Mouse (Mus musculus) hindbrain, embryonic 14.5 days (tissue): ENCODE measurements around the gene Arl5c. TPM values are rescaled to one million over a fixed set of nuclear protein-coding genes. Genes with fewer than 3 reads are reported as not detected.

Source experiments
- ATAC-seq: fragments of 200-750 bp; cut with Nextera tagmentation; 2 replicates; pipeline ENCODE4 v1.8.0; 2017; ENCODE audit warnings: moderate number of reproducible peaks, mild to moderate bottlenecking, moderate TSS enrichment, moderate library complexity; ENCODE audit not compliant: low FRiP score
- DNase-seq: peaks from one replicate; pipeline ENCODE4 v3.0.0-alpha.2; 2015; ENCODE audit warnings: low spot score
- H3K27ac ChIP-seq: fragments of 300-500 bp; sonication (generic); 2 replicates; pipeline ENCODE4 v1.5.1; 2014; ENCODE audit warnings: mild to moderate bottlenecking, moderate library complexity
- H3K27me3 ChIP-seq: fragments of 300-500 bp; sonication (generic); 2 replicates; pipeline ENCODE4 v1.6.1; 2014; ENCODE audit warnings: mild to moderate bottlenecking, low read length, mixed read lengths; ENCODE audit not compliant: control insufficient read depth, insufficient read depth
- H3K36me3 ChIP-seq: fragments of 300-500 bp; sonication (generic); replicated peaks from 2 replicates; pipeline ENCODE4 v1.6.1; 2014; ENCODE audit not compliant: control insufficient read depth, insufficient read depth
- H3K4me1 ChIP-seq: fragments of 300-500 bp; sonication (generic); replicated peaks from 2 replicates; pipeline ENCODE4 v1.6.1; 2014; ENCODE audit warnings: antibody characterized with exemption, low read length, mixed read lengths; ENCODE audit not compliant: control insufficient read depth, insufficient read depth
- H3K4me2 ChIP-seq: fragments of 300-500 bp; sonication (generic); replicated peaks from 2 replicates; pipeline ENCODE4 v1.6.1; 2014; ENCODE audit warnings: mild to moderate bottlenecking, moderate library complexity
- H3K4me3 ChIP-seq: fragments of 300-500 bp; sonication (generic); replicated peaks from 2 replicates; pipeline ENCODE4 v1.5.1; 2014; ENCODE audit warnings: mild to moderate bottlenecking, low read length
- H3K9ac ChIP-seq: fragments of 300-500 bp; sonication (generic); 2 replicates; pipeline ENCODE4 v1.6.1; 2014
- H3K9me3 ChIP-seq: fragments of 300-500 bp; sonication (generic); 2 replicates; pipeline ENCODE4 v1.6.1; 2016; ENCODE audit warnings: low read length; ENCODE audit not compliant: control insufficient read depth
- WGBS: fragments of 180-500 bp; shearing (Covaris S2); extraction: QIAGEN DNeasy Blood & Tissue Kit; methylation state at CpG from one replicate; pipeline ENCODE4 v1.1.7; 2014; 5-methylcytosine and 5-hydroxymethylcytosine counted together
- polyA plus RNA-seq: library from polyadenylated mRNA; unstranded; fragments of >200 nt; fragmentation: Nextera tagmentation; extraction: Ambion mirVana; gene quantifications from 2 replicates; pipeline ENCODE4 v1.2.1, GENCODE M21; 2014

Gene Arl5c
- polyA plus RNA-seq, 1 experiment from 2014 or later, result 11.0 TPM

DNA sequence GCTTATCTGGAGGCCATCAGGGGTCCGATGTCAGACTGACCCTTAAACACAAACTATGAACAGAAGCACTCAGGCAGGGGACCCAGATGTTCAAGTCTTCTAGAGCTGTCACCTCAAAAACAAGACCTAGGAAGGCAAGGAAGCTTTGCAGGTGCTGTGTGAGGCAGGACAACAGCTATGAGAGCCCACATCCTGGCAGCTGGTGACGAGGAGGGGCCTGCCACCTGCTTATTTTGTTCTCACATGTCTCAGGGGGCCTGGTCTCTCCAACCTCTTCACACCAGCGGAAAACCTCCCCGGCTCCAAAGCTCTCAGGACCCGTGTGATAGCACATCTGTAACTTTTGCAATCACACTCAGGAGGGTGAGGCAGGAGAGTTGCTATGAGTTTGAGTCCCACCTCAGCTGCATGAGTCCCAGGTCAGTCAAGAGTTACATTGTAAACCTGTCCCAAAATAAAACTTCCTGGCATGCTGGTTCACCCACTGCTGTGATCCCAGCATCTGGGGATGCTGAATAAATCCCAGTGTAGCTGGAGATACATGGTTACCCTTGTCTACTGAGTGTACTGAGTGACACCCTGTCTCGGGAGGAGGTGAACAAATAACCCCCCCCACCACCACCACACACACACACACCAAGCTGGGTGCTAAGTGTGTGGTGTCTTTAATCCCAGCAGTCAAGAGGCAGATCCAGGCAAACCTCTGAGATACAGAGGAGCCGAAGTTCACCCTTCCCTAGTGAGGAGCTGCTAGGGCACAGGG lies 4.6 kb upstream of the Arl5c start:
- H3K9me3 ChIP-seq, result no peaks in the 10 kb centered on the region
- no peak overlapping the region for H3K4me2 ChIP-seq
- 0 out of 2 replicates have a peak, but pooled peaks cover 3% of the 10 kb centered on the region for H3K4me1 ChIP-seq
- ATAC-seq, result no peak
- WGBS, result 48% methylated on average over 7 of the region's 7 CpGs
- no peak for DNase-seq
- H3K9ac ChIP-seq, result no peak overlapping the region
- H3K27ac ChIP-seq, result no peak overlapping the region
- H3K4me3 ChIP-seq, result no peak overlapping the region
- H3K27me3 ChIP-seq, result no peaks in the 10 kb centered on the region
- peaks cover 29% of the 10 kb centered on the region for H3K36me3 ChIP-seq

DNA sequence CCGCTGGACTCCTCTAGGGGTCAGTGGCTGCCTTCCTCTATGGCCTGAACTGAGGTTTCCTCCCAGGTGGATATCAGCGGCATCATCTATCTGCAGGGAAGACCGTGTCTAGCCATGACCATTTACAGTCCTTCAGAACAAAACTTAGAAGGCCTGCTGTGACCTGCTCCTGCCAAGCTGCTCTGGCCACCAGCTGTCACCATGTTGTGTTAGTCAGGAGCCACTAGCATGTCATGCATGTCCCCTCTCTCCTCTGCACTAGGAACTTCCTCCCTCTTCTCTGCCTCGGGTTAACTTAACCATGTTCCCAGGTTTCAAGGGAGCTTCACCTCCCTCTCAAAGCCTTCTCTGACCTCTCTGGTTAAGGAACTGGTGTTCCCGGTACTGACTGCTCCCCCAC lies 3.8 kb upstream of the Arl5c start:
- Histone ChIP-seq H3K9ac (no peak overlapping the region), H3K27ac (no peak overlapping the region), H3K36me3 (peaks cover 21% of the 10 kb centered on the region), H3K4me3 (no peak overlapping the region), H3K4me2 (no peak overlapping the region), H3K4me1 (peaks cover 11% of the 10 kb centered on the region), H3K9me3 (no peaks in the 10 kb centered on the region), H3K27me3 (0 out of 2 replicates have a peak, but pooled peaks cover 2% of the 10 kb centered on the region)
- ATAC-seq (no peak), DNase-seq (no peak)
- WGBS, result 69% methylated on average over 5 of the region's 5 CpGs

- WGBS, result 69% methylated on average over 7 of the region's 7 CpGs
- Histone ChIP-seq H3K9me3 (no peaks in the 10 kb centered on the region), H3K27ac (no peak overlapping the region), H3K4me2 (no peak overlapping the region), H3K4me3 (no peak overlapping the region), H3K27me3 (0 out of 2 replicates have a peak, but pooled peaks cover 9% of the 10 kb centered on the region), H3K36me3 (peaks cover 18% of the 10 kb centered on the region), H3K4me1 (peaks cover 14% of the 10 kb centered on the region), H3K9ac (no peak overlapping the region)
- no peak for DNase-seq
- ATAC-seq, result no peak
Observed at GRCm38 (mm10) chr11:97998898-97999608, 3.1 kb upstream of the Arl5c start.

GRCm38 (mm10) chr11:97998074-97998793 lies 2.3 kb upstream of the Arl5c start:
- no peak for DNase-seq
- H3K9ac ChIP-seq, result no peak overlapping the region
- WGBS, result 84% methylated on average over 11 of the region's 11 CpGs

DNA sequence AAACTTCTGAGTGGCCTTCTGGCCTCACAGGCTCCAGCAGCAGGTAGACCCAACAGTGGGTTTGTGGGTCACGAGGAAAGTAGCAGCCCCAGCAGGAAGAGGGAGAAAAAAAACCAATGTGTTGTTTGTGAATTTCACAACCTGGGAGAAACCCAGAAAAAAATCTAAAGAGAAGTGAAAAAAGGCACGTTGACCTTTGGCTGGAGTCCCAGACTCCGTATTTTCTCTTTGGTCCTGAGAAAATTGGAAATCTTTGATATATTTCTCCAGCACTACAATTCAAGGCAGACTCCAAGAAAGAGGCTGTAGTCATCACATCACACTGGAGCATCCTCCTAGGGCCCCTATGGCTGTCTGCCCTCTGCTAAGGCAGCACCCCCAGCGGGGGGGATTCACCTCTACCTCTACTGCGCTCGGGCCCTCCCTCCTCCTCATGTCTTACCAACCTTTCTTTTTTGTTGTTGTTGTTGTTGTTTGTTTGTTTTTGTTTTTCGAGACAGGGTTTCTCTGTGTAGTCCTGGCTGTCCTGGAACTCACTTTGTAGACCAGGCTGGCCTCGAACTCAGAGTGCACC lies 1.5 kb upstream of the Arl5c start:
- H3K9ac ChIP-seq, result no peak overlapping the region
- ATAC-seq (no peak), DNase-seq (no peak)
- peaks cover 8% of the 10 kb centered on the region for H3K36me3 ChIP-seq
- peaks cover 14% of the 10 kb centered on the region for H3K4me1 ChIP-seq
- H3K9me3 ChIP-seq, result no peaks in the 10 kb centered on the region
- 73% methylated on average over 8 of the region's 8 CpGs for WGBS
- H3K4me3 ChIP-seq, result no peak overlapping the region
- H3K4me2 ChIP-seq, result no peak overlapping the region
- no peak overlapping the region for H3K27ac ChIP-seq
- H3K27me3 ChIP-seq, result 0 out of 2 replicates have a peak, but pooled peaks cover 10% of the 10 kb centered on the region

More at GRCm38 (mm10) chr11:97998074-97998793, 2.3 kb upstream of the Arl5c start:
- Histone ChIP-seq H3K4me1 (peaks cover 14% of the 10 kb centered on the region), H3K27me3 (0 out of 2 replicates have a peak, but pooled peaks cover 10% of the 10 kb centered on the region), H3K36me3 (peaks cover 15% of the 10 kb centered on the region), H3K4me3 (no peak overlapping the region), H3K9me3 (no peaks in the 10 kb centered on the region), H3K4me2 (no peak overlapping the region), H3K27ac (no peak overlapping the region)
- ATAC-seq, result no peak

- Histone ChIP-seq H3K4me3 (no peak overlapping the region), H3K9ac (no peak overlapping the region), H3K27ac (no peak overlapping the region), H3K36me3 (0 out of 2 replicates have a peak, but pooled peaks cover 1% of the 10 kb centered on the region), H3K4me2 (no peak overlapping the region), H3K27me3 (0 out of 2 replicates have a peak, but pooled peaks cover 10% of the 10 kb centered on the region), H3K9me3 (no peaks in the 10 kb centered on the region), H3K4me1 (peaks cover 14% of the 10 kb centered on the region)
- ATAC-seq (no peak), DNase-seq (no peak)
- WGBS, result 75% methylated on average over 1 of the region's 1 CpGs
Observed at GRCm38 (mm10) chr11:97996691-97997090, 710 bp upstream of the Arl5c start.

DNA sequence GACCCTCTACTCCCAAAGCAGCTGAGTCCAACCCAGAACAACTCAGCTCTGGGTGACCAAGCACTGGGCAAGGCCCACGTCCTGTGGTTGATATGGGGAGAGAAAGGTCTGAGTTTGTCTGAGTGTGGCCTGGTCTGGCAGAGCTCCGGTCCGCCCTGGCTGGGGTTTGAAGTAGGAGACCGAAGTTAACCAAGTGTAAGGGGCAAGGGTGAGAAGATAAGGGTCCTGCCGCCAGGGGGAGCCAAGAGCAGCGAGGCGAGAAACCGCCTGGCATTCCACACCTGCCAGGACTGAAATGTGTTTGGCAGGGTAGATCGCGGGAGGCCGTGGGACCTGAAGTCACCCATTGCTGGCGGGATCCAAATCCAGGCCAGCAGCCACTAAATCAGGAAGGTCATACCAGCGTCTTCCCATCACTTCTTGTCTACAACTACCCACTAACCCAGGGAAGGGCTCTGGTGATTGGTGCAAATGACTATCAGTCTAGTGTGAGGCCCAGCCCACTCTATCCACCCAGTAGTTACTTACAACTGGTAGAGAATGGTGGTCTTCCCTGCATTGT lies 1.4 kb downstream of the Arl5c start:
- no peaks in the 10 kb centered on the region for H3K9me3 ChIP-seq
- H3K4me1 ChIP-seq, result peaks cover 25% of the 10 kb centered on the region
- no peak overlapping the region for H3K27ac ChIP-seq
- H3K4me3 ChIP-seq, result peak overlapping the region; percentile 28
- peak; percentile 61; the same call in 1 of the 2 replicates for ATAC-seq
- no peaks in the 10 kb centered on the region for H3K36me3 ChIP-seq
- H3K27me3 ChIP-seq, result 0 out of 2 replicates have a peak, but pooled peaks cover 10% of the 10 kb centered on the region
- WGBS, result 4% methylated on average over 13 of the region's 13 CpGs
- 0 out of 2 replicates have a peak overlapping the region, but pooled peaks have one; percentile 48 for H3K9ac ChIP-seq
- DNase-seq, result no peak
- H3K4me2 ChIP-seq, result peak overlapping the region; percentile 63

GRCm38 (mm10) chr11:97988530-97989096 lies 7.4 kb downstream of the Arl5c start:
- H3K27me3 ChIP-seq, result peaks cover 28% of the 10 kb centered on the region
- peak overlapping the region; percentile 82 for H3K4me3 ChIP-seq
- H3K36me3 ChIP-seq, result no peaks in the 10 kb centered on the region
- H3K9me3 ChIP-seq, result no peaks in the 10 kb centered on the region
- H3K27ac ChIP-seq, result peak overlapping the region; percentile 83
- DNase-seq, result peak; percentile 99
- WGBS, result under 1% methylated on average over 26 of the region's 26 CpGs
- peak overlapping the region; percentile 85 for H3K4me2 ChIP-seq
- peak overlapping the region; percentile 70 for H3K9ac ChIP-seq
- peak; percentile 87 for ATAC-seq
- H3K4me1 ChIP-seq, result peaks cover 14% of the 10 kb centered on the region
